Mouse (Mus musculus): ENCODE measurements around the gene Hrh2.

GRCm38 (mm10) chr13:54251541-54252225, 59.8 kb downstream of the Hrh2 start:
- TF ChIP-seq POLR2A (IDR thresholded peaks at IDR 0.05; ENCODE audit: borderline replicate concordance, extremely low read depth, low read depth, low read length) (no peak), CTCF (IDR thresholded peaks at IDR 0.05; ENCODE audit: insufficient read depth, low read length) (no peak)

Measured in lung, adult 2 months (tissue).